Mouse (Mus musculus): ENCODE data around the gene Tmc7.

- TF ChIP-seq CTCF (conservative IDR thresholded peaks at IDR 0.05; ENCODE audit: low read length) (no peak), NANOG (IDR thresholded peaks at IDR 0.05; ENCODE audit: borderline replicate concordance, low read length) (no peak), POU5F1 (IDR thresholded peaks at IDR 0.05; ENCODE audit: borderline replicate concordance, low read length) (no peak)
Measured at GRCm38 (mm10) chr7:118611185-118611749, 26.7 kb upstream of the Tmc7 start.
